ENCODE assay signal across 9 mouse cellular contexts in genomic region chr8:115618049-115618760, GRCm38 (mm10).
DNase-seq lines count a peak whose midpoint lies in the region; ATAC-seq and TF ChIP-seq lines count a peak whose summit lies in the region.
"Had no signal": no experiment of that assay in that cellular context is flagged by ENCODE, and none has a peak within 500 bp of the region (broad histone marks: within the 10 kb centered on the region; RNA-seq: fewer than 3 reads in every experiment).

No protein-coding gene starts in this region.

- TF ChIP-seq EP300 in stomach, postnatal 0 days (optimal IDR thresholded peaks at IDR 0.05) = no peak

- ATAC-seq in stomach, embryonic 15.5 days (ENCODE audit: insufficient read depth, low FRiP score, low read depth) = 0 out of 2 replicates have a peak, but pooled peaks have one; percentile 18
- ATAC-seq in stomach, postnatal 0 days (ENCODE audit: low FRiP score, low TSS enrichment) = no peak

- H3K36me3 ChIP-seq in stomach, embryonic 15.5 days = no peaks in the 10 kb centered on the region
- no peaks in the 10 kb centered on the region for H3K36me3 ChIP-seq in stomach, postnatal 0 days (ENCODE audit: control insufficient read depth, insufficient read depth, low read length)
- H3K36me3 ChIP-seq in hindbrain, embryonic 10.5 days = no peaks in the 10 kb centered on the region

- H3K9me3 ChIP-seq in stomach, embryonic 15.5 days = no peaks in the 10 kb centered on the region
- H3K9me3 ChIP-seq in stomach, postnatal 0 days (ENCODE audit: control insufficient read depth, low read length) = no peaks in the 10 kb centered on the region
- no peaks in the 10 kb centered on the region for H3K9me3 ChIP-seq in hindbrain, embryonic 10.5 days

- no peak overlapping the region for H3K4me2 ChIP-seq in stomach, embryonic 15.5 days
- no peak overlapping the region for H3K4me2 ChIP-seq in stomach, postnatal 0 days (replicated peaks; ENCODE audit: low read depth)

- no peak for TF ChIP-seq CTCF in stomach, postnatal 0 days (IDR thresholded peaks at IDR 0.05; ENCODE audit: low read depth)

- H3K27ac ChIP-seq in stomach, embryonic 15.5 days = no peak overlapping the region
- no peak overlapping the region for H3K27ac ChIP-seq in stomach, postnatal 0 days (replicated peaks)
- no peak overlapping the region for H3K27ac ChIP-seq in hindbrain, embryonic 10.5 days

- WGBS in stomach, embryonic 15.5 days = 64% methylated on average over 13 of the region's 13 CpGs
- WGBS in stomach, postnatal 0 days = 56% methylated on average over 13 of the region's 13 CpGs
- WGBS in hindbrain, embryonic 10.5 days = 90% methylated on average over 13 of the region's 13 CpGs

- no peaks in the 10 kb centered on the region for H3K27me3 ChIP-seq in stomach, embryonic 15.5 days (replicated peaks)
- H3K27me3 ChIP-seq in stomach, postnatal 0 days (ENCODE audit: control insufficient read depth, insufficient read depth, low read length) = no peaks in the 10 kb centered on the region
- no peaks in the 10 kb centered on the region for H3K27me3 ChIP-seq in hindbrain, embryonic 10.5 days (ENCODE audit: insufficient read depth, poor library complexity, severe bottlenecking)

- no peak overlapping the region for H3K4me3 ChIP-seq in stomach, embryonic 15.5 days (replicated peaks)
- no peak overlapping the region for H3K4me3 ChIP-seq in stomach, postnatal 0 days (ENCODE audit: low read depth, low read length)
- no peak overlapping the region for H3K4me3 ChIP-seq in hindbrain, embryonic 10.5 days
- H3K4me3 ChIP-seq: myocyte had no signal

- DNase-seq in gastrocnemius, adult 18-20 months (ENCODE audit: low spot score) = peak; percentile 14
- no peak for DNase-seq in gastrocnemius, postnatal 4 days (ENCODE audit: low spot score in 2 of 2)
- no peak for DNase-seq in stomach, postnatal 0 days (ENCODE audit: low spot score)
- DNase-seq in left cerebral cortex, postnatal 25 days (ENCODE audit: low spot score in 2 of 2) = peak; percentile 31 to 49
- DNase-seq in right cerebral cortex, postnatal 10 days (ENCODE audit: low spot score in 2 of 2) = peak; percentile 61 to 63
- no peak for DNase-seq in adipocyte (ENCODE audit: low spot score)
- DNase-seq in hindbrain, embryonic 10.5 days (ENCODE audit: low spot score) = no peak

- intact Hi-C loops in left cerebral cortex, postnatal 25 days (cut with DNase I) = no loop called here

- no peaks in the 10 kb centered on the region for H3K4me1 ChIP-seq in stomach, embryonic 15.5 days
- H3K4me1 ChIP-seq in stomach, postnatal 0 days (replicated peaks; ENCODE audit: control insufficient read depth, insufficient read depth) = no peaks in the 10 kb centered on the region
- H3K4me1 ChIP-seq in hindbrain, embryonic 10.5 days (replicated peaks) = no peaks in the 10 kb centered on the region

- H3K9ac ChIP-seq in stomach, embryonic 15.5 days = no peak overlapping the region
- H3K9ac ChIP-seq in stomach, postnatal 0 days (ENCODE audit: low read length) = no peak overlapping the region

Comparison
In these comparisons a context has a peak if more than half of its experiments do, and no peak if none do; other contexts are left out.
1. DNase-seq: peak in gastrocnemius, adult 18-20 months (single experiment), left cerebral cortex, postnatal 25 days (2 of 2) and right cerebral cortex, postnatal 10 days (2 of 2); none in gastrocnemius, postnatal 4 days (0 of 2), stomach, postnatal 0 days (single experiment), adipocyte (single experiment) and hindbrain, embryonic 10.5 days (single experiment).